In the genomic region with DNA sequence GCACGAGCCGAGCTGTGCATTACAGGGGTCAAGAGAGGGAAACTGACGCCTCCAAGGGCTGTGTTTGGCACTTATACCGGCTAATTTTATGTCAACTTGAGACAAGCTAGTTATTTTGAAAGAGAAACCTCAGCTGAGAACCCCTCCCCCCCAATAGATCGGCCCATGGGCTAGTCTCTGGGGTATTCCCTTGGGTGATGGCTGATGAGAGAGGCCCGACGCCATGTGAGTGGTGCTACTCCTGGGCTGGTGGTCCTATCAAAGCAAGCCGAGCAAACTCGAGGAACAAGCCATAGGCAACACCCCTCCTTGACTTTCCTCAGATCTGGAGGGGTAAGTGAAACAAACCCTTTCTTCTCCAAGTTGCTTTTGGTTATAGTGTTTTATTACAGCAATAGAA, we compare ENCODE assay signal across 22 mouse cellular contexts. TPM values are rescaled to one million over a fixed set of nuclear protein-coding genes. Genes with fewer than 3 reads are reported as not detected.
A peak's percentile ranks its signal among the peaks of the same experiment; 100 is the strongest.
DNase-seq lines count a peak whose midpoint lies in the region; ATAC-seq and TF ChIP-seq lines count a peak whose summit lies in the region.
"Had no signal": no experiment of that assay in that cellular context is flagged by ENCODE, and none has a peak within 500 bp of the region (broad histone marks: within the 10 kb centered on the region; RNA-seq: fewer than 3 reads in every experiment).

No protein-coding gene starts in this region.

- no peak overlapping the region for H3K4me3 ChIP-seq in limb, embryonic 12.5 days (replicated peaks)
- no peak overlapping the region for H3K4me3 ChIP-seq in limb, embryonic 10.5 days
- peak overlapping the region in 2 of 3 experiments; percentile 6 to 38 for H3K4me3 ChIP-seq in CH12.LX (replicated peaks in 1 of 3; ENCODE audit: low read depth in 2 of 3, low read length in 2 of 3, poor library complexity in 1 of 3)
- H3K4me3 ChIP-seq in intestine, postnatal 0 days (ENCODE audit: low read depth, low read length), result no peak overlapping the region
- H3K4me3 ChIP-seq in stomach, postnatal 0 days (ENCODE audit: low read depth, low read length), result no peak overlapping the region
- no peak overlapping the region for H3K4me3 ChIP-seq in kidney, embryonic 16.5 days (ENCODE audit: low read length)
- H3K4me3 ChIP-seq in thymus, adult 2 months (ENCODE audit: control insufficient read depth, insufficient read depth, low read length), result no peak overlapping the region
- H3K4me3 ChIP-seq: embryonic facial prominence, embryonic 15.5 days; erythroblast, embryonic 14.5 days; forebrain, embryonic 10.5 days; forebrain, embryonic 15.5 days; heart, adult 2 months; heart, embryonic 12.5 days; hindbrain, embryonic 10.5 days had no signal

- no peak for ATAC-seq in limb, embryonic 12.5 days (ENCODE audit: insufficient number of reproducible peaks, insufficient read depth, low FRiP score, low TSS enrichment, low read depth)
- ATAC-seq in intestine, postnatal 0 days, result peak; percentile 42
- no peak for ATAC-seq in stomach, postnatal 0 days (ENCODE audit: low FRiP score, low TSS enrichment)
- ATAC-seq in kidney, embryonic 16.5 days (ENCODE audit: low FRiP score, low TSS enrichment), result no peak
- ATAC-seq: forebrain, embryonic 15.5 days had no signal

- H3K4me2 ChIP-seq in limb, embryonic 12.5 days, result peak overlapping the region; percentile 35
- H3K4me2 ChIP-seq in CH12.LX (ENCODE audit: insufficient read depth, low read depth, poor library complexity, severe bottlenecking), result peak overlapping the region; percentile 91
- peak overlapping the region; percentile 33 for H3K4me2 ChIP-seq in intestine, postnatal 0 days (replicated peaks; ENCODE audit: low read depth)
- H3K4me2 ChIP-seq in stomach, postnatal 0 days (replicated peaks; ENCODE audit: low read depth), result no peak overlapping the region
- H3K4me2 ChIP-seq in kidney, embryonic 16.5 days (replicated peaks; ENCODE audit: low read depth, low read length), result no peak overlapping the region
- H3K4me2 ChIP-seq: embryonic facial prominence, embryonic 15.5 days; forebrain, embryonic 15.5 days; heart, embryonic 12.5 days; hindbrain, embryonic 14.5 days had no signal

- H3K9me3 ChIP-seq in limb, embryonic 12.5 days, result no peaks in the 10 kb centered on the region
- no peaks in the 10 kb centered on the region for H3K9me3 ChIP-seq in limb, embryonic 10.5 days (replicated peaks)
- H3K9me3 ChIP-seq in CH12.LX (replicated peaks; ENCODE audit: low read length), result no peaks in the 10 kb centered on the region
- H3K9me3 ChIP-seq in intestine, postnatal 0 days (ENCODE audit: control insufficient read depth), result no peaks in the 10 kb centered on the region
- H3K9me3 ChIP-seq in stomach, postnatal 0 days (ENCODE audit: control insufficient read depth, low read length), result no peaks in the 10 kb centered on the region
- H3K9me3 ChIP-seq in kidney, embryonic 16.5 days (ENCODE audit: low read length), result no peaks in the 10 kb centered on the region
- H3K9me3 ChIP-seq: embryonic facial prominence, embryonic 15.5 days; forebrain, embryonic 10.5 days; forebrain, embryonic 15.5 days; heart, embryonic 12.5 days; hindbrain, embryonic 10.5 days had no signal

- TF ChIP-seq RAD21 in CH12.LX (IDR thresholded peaks at IDR 0.05; ENCODE audit: low read depth, low read length), result no peak

- TF ChIP-seq EP300 in CH12.LX (IDR thresholded peaks at IDR 0.05; ENCODE audit: low read length), result no peak; the same call in 1 of the 2 replicates
- no peak for TF ChIP-seq EP300 in stomach, postnatal 0 days (optimal IDR thresholded peaks at IDR 0.05)

- no peak for DNase-seq in limb, embryonic 10.5 days (ENCODE audit: low spot score)
- peak; percentile 58 for DNase-seq in CH12.LX (ENCODE audit: extremely low read depth)
- DNase-seq in stomach, postnatal 0 days (ENCODE audit: low spot score), result no peak
- DNase-seq in thymus, adult 2 months, result no peak
- DNase-seq: adrenal gland, adult 2 months; adrenal gland, postnatal 25 days; cerebellum, adult 18-20 months; cerebellum, adult 9-11 months; embryo, embryonic 11 days; gastrocnemius, postnatal 10 days; heart, adult 2 months had no signal

- 0 out of 2 replicates have a peak, but pooled peaks have one; percentile 30 for TF ChIP-seq POLR2A in CH12.LX (IDR thresholded peaks at IDR 0.05; ENCODE audit: low read depth, low read length)
- no peak for TF ChIP-seq POLR2A in thymus, adult 2 months (IDR thresholded peaks at IDR 0.05; ENCODE audit: control insufficient read depth, extremely low read depth, insufficient read depth, low read length, poor library complexity)

- no peaks in the 10 kb centered on the region for H3K79me2 ChIP-seq in CH12.LX (replicated peaks; ENCODE audit: control insufficient read depth, extremely low read depth, insufficient read depth, poor library complexity, severe bottlenecking)

- dilution Hi-C loops in CH12.LX (cut with MboI; ENCODE audit: extremely low pct_ligation_motif_present, extremely low pct_unique_long_range_greater_than_20kb, low sequenced_read_pairs), result no loop called here

- 35% methylated on average over 9 of the region's 9 CpGs for WGBS in limb, embryonic 12.5 days
- 71% methylated on average over 9 of the region's 9 CpGs for WGBS in limb, embryonic 10.5 days
- WGBS in intestine, postnatal 0 days, result 36% methylated on average over 9 of the region's 9 CpGs
- 53% methylated on average over 9 of the region's 9 CpGs for WGBS in stomach, postnatal 0 days
- 40% methylated on average over 9 of the region's 9 CpGs for WGBS in kidney, embryonic 16.5 days
- WGBS in thymus, adult 2 months, result 86% methylated on average over 9 of the region's 9 CpGs

- in situ Hi-C loops in CH12.LX (cut with MboI; ENCODE audit: low pct_ligation_motif_present, low pct_unique_long_range_greater_than_20kb, low sequenced_read_pairs), result loop anchor here (10.0 kb wide), 1 partner anchor 48 kb away; no protein-coding TSS in a partner anchor

- H3K27ac ChIP-seq in limb, embryonic 12.5 days, result 0 out of 2 replicates have a peak overlapping the region, but pooled peaks have one; percentile 41
- H3K27ac ChIP-seq in limb, embryonic 10.5 days, result no peak overlapping the region; the same call in 1 of the 2 replicates
- H3K27ac ChIP-seq in CH12.LX (ENCODE audit: insufficient read depth, low read depth), result no peak overlapping the region
- 0 out of 2 replicates have a peak overlapping the region, but pooled peaks have one; percentile 3 for H3K27ac ChIP-seq in intestine, postnatal 0 days (ENCODE audit: low read depth, low read length)
- H3K27ac ChIP-seq in stomach, postnatal 0 days (replicated peaks), result no peak overlapping the region
- H3K27ac ChIP-seq in kidney, embryonic 16.5 days (ENCODE audit: low read length), result no peak overlapping the region
- H3K27ac ChIP-seq in thymus, adult 2 months (ENCODE audit: control insufficient read depth, insufficient read depth, low read length), result no peak overlapping the region
- H3K27ac ChIP-seq: embryonic facial prominence, embryonic 15.5 days; forebrain, embryonic 10.5 days; forebrain, embryonic 15.5 days; heart, adult 2 months; hindbrain, embryonic 10.5 days; hindbrain, embryonic 14.5 days had no signal

- peaks cover 29% of the 10 kb centered on the region for H3K4me1 ChIP-seq in limb, embryonic 12.5 days (replicated peaks)
- H3K4me1 ChIP-seq in limb, embryonic 10.5 days, result peaks cover 15% of the 10 kb centered on the region; the same call in 1 of the 2 replicates
- peaks cover 2 to 17% of the 10 kb centered on the region in 2 experiments; a peak in 2 of 4 replicates for H3K4me1 ChIP-seq in CH12.LX (ENCODE audit: control insufficient read depth in 1 of 2, insufficient read depth in 2 of 2)
- H3K4me1 ChIP-seq in intestine, postnatal 0 days (replicated peaks; ENCODE audit: control insufficient read depth, insufficient read depth, low read length), result peaks cover 3% of the 10 kb centered on the region; the same call in 1 of the 2 replicates
- no peaks in the 10 kb centered on the region for H3K4me1 ChIP-seq in stomach, postnatal 0 days (replicated peaks; ENCODE audit: control insufficient read depth, insufficient read depth)
- H3K4me1 ChIP-seq in kidney, embryonic 16.5 days (ENCODE audit: insufficient read depth, low read length), result no peaks in the 10 kb centered on the region
- no peaks in the 10 kb centered on the region for H3K4me1 ChIP-seq in thymus, adult 2 months (replicated peaks; ENCODE audit: control insufficient read depth, insufficient read depth, low read length)
- H3K4me1 ChIP-seq: embryonic facial prominence, embryonic 15.5 days; forebrain, embryonic 10.5 days; forebrain, embryonic 15.5 days; heart, embryonic 12.5 days; hindbrain, embryonic 10.5 days had no signal

- H3K9ac ChIP-seq in limb, embryonic 12.5 days (replicated peaks), result no peak overlapping the region
- peak overlapping the region; percentile 70 for H3K9ac ChIP-seq in CH12.LX (ENCODE audit: insufficient read depth, low read depth)
- H3K9ac ChIP-seq in intestine, postnatal 0 days (ENCODE audit: low read depth, low read length), result no peak overlapping the region
- H3K9ac ChIP-seq in stomach, postnatal 0 days (ENCODE audit: low read length), result 0 out of 2 replicates have a peak overlapping the region, but pooled peaks have one; percentile 18
- no peak overlapping the region for H3K9ac ChIP-seq in kidney, embryonic 16.5 days (replicated peaks; ENCODE audit: low read length)
- H3K9ac ChIP-seq: embryonic facial prominence, embryonic 15.5 days; forebrain, embryonic 15.5 days; heart, embryonic 12.5 days; hindbrain, embryonic 14.5 days had no signal

- no peaks in the 10 kb centered on the region for H3K36me3 ChIP-seq in limb, embryonic 12.5 days
- H3K36me3 ChIP-seq in limb, embryonic 10.5 days, result no peaks in the 10 kb centered on the region
- no peaks in the 10 kb centered on the region for H3K36me3 ChIP-seq in CH12.LX (replicated peaks in 1 of 2; ENCODE audit: control insufficient read depth in 1 of 2, insufficient read depth in 1 of 2, low read length in 1 of 2)
- H3K36me3 ChIP-seq in intestine, postnatal 0 days (ENCODE audit: control insufficient read depth, insufficient read depth), result no peaks in the 10 kb centered on the region
- no peaks in the 10 kb centered on the region for H3K36me3 ChIP-seq in stomach, postnatal 0 days (ENCODE audit: control insufficient read depth, insufficient read depth, low read length)
- H3K36me3 ChIP-seq in kidney, embryonic 16.5 days (ENCODE audit: insufficient read depth, low read length), result no peaks in the 10 kb centered on the region
- H3K36me3 ChIP-seq in thymus, adult 2 months (ENCODE audit: control insufficient read depth, insufficient read depth, low read length), result no peaks in the 10 kb centered on the region
- H3K36me3 ChIP-seq: embryonic facial prominence, embryonic 15.5 days; forebrain, embryonic 10.5 days; forebrain, embryonic 15.5 days; heart, embryonic 12.5 days; hindbrain, embryonic 10.5 days had no signal

- no peaks in the 10 kb centered on the region for H3K27me3 ChIP-seq in limb, embryonic 12.5 days
- no peaks in the 10 kb centered on the region for H3K27me3 ChIP-seq in limb, embryonic 10.5 days (ENCODE audit: low read depth, poor library complexity, severe bottlenecking)
- no peaks in the 10 kb centered on the region for H3K27me3 ChIP-seq in CH12.LX (replicated peaks)
- H3K27me3 ChIP-seq in intestine, postnatal 0 days (replicated peaks; ENCODE audit: control insufficient read depth, insufficient read depth, low read length), result no peaks in the 10 kb centered on the region
- H3K27me3 ChIP-seq in stomach, postnatal 0 days (ENCODE audit: control insufficient read depth, insufficient read depth, low read length), result no peaks in the 10 kb centered on the region
- H3K27me3 ChIP-seq in kidney, embryonic 16.5 days (ENCODE audit: insufficient read depth, low read length), result no peaks in the 10 kb centered on the region
- H3K27me3 ChIP-seq in thymus, adult 2 months (ENCODE audit: control insufficient read depth, insufficient read depth, low read length), result no peaks in the 10 kb centered on the region
- H3K27me3 ChIP-seq: embryonic facial prominence, embryonic 15.5 days; forebrain, embryonic 15.5 days; heart, embryonic 12.5 days had no signal

- TF ChIP-seq CTCF in CH12.LX (conservative IDR thresholded peaks at IDR 0.05 in 1 of 2, IDR thresholded peaks at IDR 0.05 in 1 of 2; ENCODE audit: low read depth in 2 of 2, low read length in 2 of 2), result no peak
- no peak for TF ChIP-seq CTCF in intestine, postnatal 0 days (IDR thresholded peaks at IDR 0.05; ENCODE audit: low read depth)
- TF ChIP-seq CTCF in stomach, postnatal 0 days (IDR thresholded peaks at IDR 0.05; ENCODE audit: low read depth), result no peak
- no peak for TF ChIP-seq CTCF in thymus, adult 2 months (IDR thresholded peaks at IDR 0.05; ENCODE audit: borderline replicate concordance, control insufficient read depth, extremely low read depth, insufficient read depth, low read length, poor library complexity)

RNA-seq across cellular contexts. Expression of gene Rpn2, which starts 16.3 kb away (rescaled TPM):
- polyA plus RNA-seq in limb, embryonic 12.5 days (2016; fragmentation: Nextera tagmentation; extraction: Ambion mirVana), result 266 and 271 TPM in 2 replicates
- 284 and 290 TPM in 2 replicates for polyA plus RNA-seq in limb, embryonic 10.5 days (2016; fragmentation: Nextera tagmentation; extraction: Ambion mirVana)
- 336 and 350 TPM in 2 replicates for total RNA-seq in CH12.LX (2012; rRNA removed)
- total RNA-seq in CH12.LX (2014; rRNA removed), result 277 and 301 TPM in 2 replicates
- 255 and 296 TPM in 2 replicates for polyA plus RNA-seq in CH12.LX (2012; ENCODE audit: insufficient read length, low read depth)
- polyA plus RNA-seq in intestine, postnatal 0 days (2015; fragmentation: Nextera tagmentation; extraction: Ambion mirVana), result 148 and 153 TPM in 2 replicates
- 178 and 192 TPM in 2 replicates for polyA plus RNA-seq in stomach, postnatal 0 days (2015; fragmentation: Nextera tagmentation; extraction: Ambion mirVana)
- 324 and 341 TPM in 2 replicates for polyA plus RNA-seq in kidney, embryonic 16.5 days (2015; fragmentation: Nextera tagmentation; extraction: Ambion mirVana)
- 177 and 187 TPM in 2 replicates for polyA plus RNA-seq in thymus, adult 2 months (2012; rRNA removed)

RNA-seq across cellular contexts. Expression of gene Mroh8, which starts 16.8 kb away (rescaled TPM):
- 0.84 and 0.91 TPM in 2 replicates for polyA plus RNA-seq in limb, embryonic 12.5 days (2016; fragmentation: Nextera tagmentation; extraction: Ambion mirVana)
- 0.58 and 0.66 TPM in 2 replicates for polyA plus RNA-seq in limb, embryonic 10.5 days (2016; fragmentation: Nextera tagmentation; extraction: Ambion mirVana)
- total RNA-seq in CH12.LX (2012; rRNA removed) (0.25 TPM in 2 replicates), CH12.LX (2014; rRNA removed) (0.16 TPM in 1 of 2 replicates, not detected in the other)
- 0.25 and 0.41 TPM in 2 replicates for polyA plus RNA-seq in CH12.LX (2012; ENCODE audit: insufficient read length, low read depth)
- 0.09 and 0.21 TPM in 2 replicates for polyA plus RNA-seq in intestine, postnatal 0 days (2015; fragmentation: Nextera tagmentation; extraction: Ambion mirVana)
- 0.17 and 0.22 TPM in 2 replicates for polyA plus RNA-seq in stomach, postnatal 0 days (2015; fragmentation: Nextera tagmentation; extraction: Ambion mirVana)
- 0.36 and 0.58 TPM in 2 replicates for polyA plus RNA-seq in kidney, embryonic 16.5 days (2015; fragmentation: Nextera tagmentation; extraction: Ambion mirVana)
- 1.0 and 1.1 TPM in 2 replicates for polyA plus RNA-seq in thymus, adult 2 months (2012; rRNA removed)
- total RNA-seq: heart, postnatal 25 days had no signal
- polyA plus RNA-seq: erythroblast, embryonic 14.5 days had no signal

RNA-seq across cellular contexts. Expression of gene Rbl1, which starts 58.2 kb away (rescaled TPM):
- polyA plus RNA-seq in limb, embryonic 12.5 days (2016; fragmentation: Nextera tagmentation; extraction: Ambion mirVana), result 27.7 and 28.0 TPM in 2 replicates
- 16.6 and 23.8 TPM in 2 replicates for polyA plus RNA-seq in limb, embryonic 10.5 days (2016; fragmentation: Nextera tagmentation; extraction: Ambion mirVana)
- 14.9 and 16.0 TPM in 2 replicates for total RNA-seq in CH12.LX (2012; rRNA removed)
- 27.4 and 29.5 TPM in 2 replicates for total RNA-seq in CH12.LX (2014; rRNA removed)
- 21.9 and 23.2 TPM in 2 replicates for polyA plus RNA-seq in CH12.LX (2012; ENCODE audit: insufficient read length, low read depth)
- 9.3 and 9.7 TPM in 2 replicates for polyA plus RNA-seq in intestine, postnatal 0 days (2015; fragmentation: Nextera tagmentation; extraction: Ambion mirVana)
- 9.1 and 10.2 TPM in 2 replicates for polyA plus RNA-seq in stomach, postnatal 0 days (2015; fragmentation: Nextera tagmentation; extraction: Ambion mirVana)
- polyA plus RNA-seq in kidney, embryonic 16.5 days (2015; fragmentation: Nextera tagmentation; extraction: Ambion mirVana), result 22.3 and 23.5 TPM in 2 replicates
- polyA plus RNA-seq in thymus, adult 2 months (2012; rRNA removed), result 20.9 and 25.1 TPM in 2 replicates

Comparison
In these comparisons a context has a peak if more than half of its experiments do, and no peak if none do; other contexts are left out.
1. H3K27ac ChIP-seq: peak in limb, embryonic 12.5 days (single experiment) and intestine, postnatal 0 days (single experiment); none in limb, embryonic 10.5 days (single experiment), CH12.LX (single experiment), stomach, postnatal 0 days (single experiment), kidney, embryonic 16.5 days (single experiment) and thymus, adult 2 months (single experiment).
2. H3K4me2 ChIP-seq: peak in limb, embryonic 12.5 days (single experiment), CH12.LX (single experiment) and intestine, postnatal 0 days (single experiment); none in stomach, postnatal 0 days (single experiment) and kidney, embryonic 16.5 days (single experiment).
3. H3K4me3 ChIP-seq: peak in CH12.LX (2 of 3); none in limb, embryonic 12.5 days (single experiment), limb, embryonic 10.5 days (single experiment), intestine, postnatal 0 days (single experiment), stomach, postnatal 0 days (single experiment), kidney, embryonic 16.5 days (single experiment) and thymus, adult 2 months (single experiment).
4. H3K9ac ChIP-seq: peak in CH12.LX (single experiment) and stomach, postnatal 0 days (single experiment); none in limb, embryonic 12.5 days (single experiment), intestine, postnatal 0 days (single experiment) and kidney, embryonic 16.5 days (single experiment).